Mouse (Mus musculus): ENCODE measurements around the gene Chrm3.

DNA sequence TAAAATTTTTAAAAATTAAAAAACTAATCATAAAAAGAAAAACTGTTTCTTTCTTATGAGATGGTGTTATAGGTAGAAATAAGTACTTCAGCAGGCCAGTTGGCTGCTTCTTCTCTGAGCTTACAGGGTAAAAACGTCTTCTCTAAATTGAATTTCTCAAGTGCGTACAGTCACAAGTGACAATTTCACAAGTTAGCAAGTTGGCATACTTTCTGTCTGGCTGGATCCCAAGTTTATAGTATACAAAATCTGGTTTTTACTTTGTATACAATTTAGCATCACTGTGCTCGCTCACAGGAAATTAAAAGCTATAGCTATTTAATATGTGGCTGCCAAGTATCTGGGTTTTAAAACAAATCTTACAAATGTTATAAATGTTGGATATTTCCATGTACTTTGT is 172.7 kb downstream of the Chrm3 start:
- TF ChIP-seq CTCF (IDR thresholded peaks at IDR 0.05; ENCODE audit: extremely low read depth, insufficient read length, insufficient replicate concordance, low read depth, low read length) (no peak), POLR2A (IDR thresholded peaks at IDR 0.05; ENCODE audit: low read depth, low read length) (no peak)

Measured in small intestine, adult 2 months (tissue).